Mouse (Mus musculus): ENCODE measurements at regions not wholly inside any gene's neighbourhood (a gene's known extent, or its start where the extent isn't known, plus 50 kb on each side); places are given as distances from the start of the nearest gene placed in this dataset.
A peak's percentile ranks its signal among the peaks of the same experiment; 100 is the strongest.

DNA sequence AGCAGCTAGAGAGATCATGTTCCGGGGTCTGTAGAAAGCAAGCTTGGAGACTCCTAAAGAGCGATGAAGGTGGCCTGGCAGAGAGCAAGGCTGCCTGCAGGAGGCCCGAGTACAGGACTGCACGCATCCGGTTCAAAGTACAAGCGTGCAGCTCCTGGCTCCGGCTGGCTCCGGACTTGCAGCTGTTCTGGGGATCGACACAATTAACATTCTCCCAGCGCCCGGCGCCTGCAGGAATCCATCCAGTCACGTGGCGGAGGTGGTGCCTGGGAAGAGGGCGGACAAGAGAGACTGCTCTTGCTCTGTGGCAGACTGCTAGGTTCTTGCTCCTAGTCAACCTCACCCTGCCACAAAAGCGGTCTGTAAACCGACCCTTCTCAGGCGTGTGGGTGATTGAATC is 86.9 kb downstream of the Bdh1 start:
- peak; percentile 82 for ATAC-seq
- peak overlapping the region; percentile 52 for H3K4me2 ChIP-seq (replicated peaks; ENCODE audit: low read depth)
- peaks cover 7% of the 10 kb centered on the region for H3K4me1 ChIP-seq (replicated peaks; ENCODE audit: control insufficient read depth, insufficient read depth, low read length)
- TF ChIP-seq CTCF (IDR thresholded peaks at IDR 0.05; ENCODE audit: low read depth), result peak; percentile 61
- no peaks in the 10 kb centered on the region for H3K9me3 ChIP-seq (ENCODE audit: control insufficient read depth)
- WGBS, result under 1% methylated on average over 18 of the region's 18 CpGs
- peak overlapping the region; percentile 82 for H3K27ac ChIP-seq (ENCODE audit: low read depth, low read length)
- H3K9ac ChIP-seq (ENCODE audit: low read depth, low read length), result 0 out of 2 replicates have a peak overlapping the region, but pooled peaks have one; percentile 22
- H3K4me3 ChIP-seq (ENCODE audit: low read depth, low read length), result no peak overlapping the region
- no peaks in the 10 kb centered on the region for H3K36me3 ChIP-seq (ENCODE audit: control insufficient read depth, insufficient read depth)
- no peaks in the 10 kb centered on the region for H3K27me3 ChIP-seq (replicated peaks; ENCODE audit: control insufficient read depth, insufficient read depth, low read length)

DNA sequence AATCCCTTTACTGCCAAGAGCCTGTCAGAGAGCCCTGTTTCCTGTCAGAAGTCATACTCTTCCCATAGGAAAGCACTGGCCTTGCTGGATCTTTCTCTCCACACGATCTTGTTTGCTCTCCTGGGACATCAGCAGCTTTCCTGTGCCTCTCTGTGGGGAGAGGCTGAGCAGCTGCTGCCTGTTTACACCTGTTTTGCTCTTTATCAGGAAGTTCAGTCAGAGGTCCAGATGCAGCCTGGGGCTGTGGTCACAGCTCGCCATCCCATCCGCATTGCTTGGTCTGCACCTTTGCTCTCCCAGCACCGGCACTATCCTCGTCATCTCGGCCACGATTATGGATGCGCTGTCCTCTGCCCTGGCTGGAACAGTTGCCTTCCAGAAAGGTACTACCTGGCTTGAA is 88.0 kb downstream of the Bdh1 start:
- no peak for ATAC-seq
- Histone ChIP-seq H3K36me3 (ENCODE audit: control insufficient read depth, insufficient read depth) (no peaks in the 10 kb centered on the region), H3K4me1 (replicated peaks; ENCODE audit: control insufficient read depth, insufficient read depth, low read length) (peaks cover 7% of the 10 kb centered on the region), H3K4me2 (replicated peaks; ENCODE audit: low read depth) (no peak overlapping the region), H3K27me3 (replicated peaks; ENCODE audit: control insufficient read depth, insufficient read depth, low read length) (no peaks in the 10 kb centered on the region), H3K27ac (ENCODE audit: low read depth, low read length) (no peak overlapping the region), H3K4me3 (ENCODE audit: low read depth, low read length) (no peak overlapping the region), H3K9ac (ENCODE audit: low read depth, low read length) (no peak overlapping the region), H3K9me3 (ENCODE audit: control insufficient read depth) (no peaks in the 10 kb centered on the region)
- TF ChIP-seq CTCF (IDR thresholded peaks at IDR 0.05; ENCODE audit: low read depth), result no peak
- 55% methylated on average over 8 of the region's 8 CpGs for WGBS

DNA sequence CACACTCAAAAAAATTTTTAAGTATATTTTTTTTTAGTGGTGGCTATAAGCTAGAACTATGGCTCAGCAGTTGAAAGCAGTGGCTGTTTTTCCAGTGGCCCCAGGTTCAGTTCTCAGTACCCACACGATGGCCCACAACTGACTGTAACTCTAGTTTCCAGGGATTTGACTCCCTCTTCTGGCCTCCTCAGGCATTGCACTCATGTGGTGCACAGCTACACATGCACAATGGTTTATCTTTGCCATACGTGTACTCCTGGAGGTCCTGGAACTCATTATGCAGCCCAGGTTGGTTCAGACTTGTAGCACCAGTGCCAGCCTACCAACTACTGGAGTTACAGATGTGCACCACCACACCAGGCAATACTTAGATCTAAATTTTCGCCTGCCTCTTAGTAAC is 96.7 kb downstream of the Bdh1 start:
- no peak overlapping the region for H3K4me2 ChIP-seq (replicated peaks; ENCODE audit: low read depth)
- H3K4me3 ChIP-seq (ENCODE audit: low read depth, low read length), result no peak overlapping the region
- TF ChIP-seq CTCF (IDR thresholded peaks at IDR 0.05; ENCODE audit: low read depth), result peak; percentile 26; the same call in 1 of the 2 replicates
- no peak overlapping the region for H3K27ac ChIP-seq (ENCODE audit: low read depth, low read length)
- H3K9ac ChIP-seq (ENCODE audit: low read depth, low read length), result no peak overlapping the region
- no peaks in the 10 kb centered on the region for H3K27me3 ChIP-seq (replicated peaks; ENCODE audit: control insufficient read depth, insufficient read depth, low read length)
- H3K36me3 ChIP-seq (ENCODE audit: control insufficient read depth, insufficient read depth), result no peaks in the 10 kb centered on the region
- WGBS, result 93% methylated on average over 3 of the region's 3 CpGs
- no peaks in the 10 kb centered on the region for H3K4me1 ChIP-seq (replicated peaks; ENCODE audit: control insufficient read depth, insufficient read depth, low read length)
- H3K9me3 ChIP-seq (ENCODE audit: control insufficient read depth), result no peaks in the 10 kb centered on the region
- ATAC-seq, result no peak

DNA sequence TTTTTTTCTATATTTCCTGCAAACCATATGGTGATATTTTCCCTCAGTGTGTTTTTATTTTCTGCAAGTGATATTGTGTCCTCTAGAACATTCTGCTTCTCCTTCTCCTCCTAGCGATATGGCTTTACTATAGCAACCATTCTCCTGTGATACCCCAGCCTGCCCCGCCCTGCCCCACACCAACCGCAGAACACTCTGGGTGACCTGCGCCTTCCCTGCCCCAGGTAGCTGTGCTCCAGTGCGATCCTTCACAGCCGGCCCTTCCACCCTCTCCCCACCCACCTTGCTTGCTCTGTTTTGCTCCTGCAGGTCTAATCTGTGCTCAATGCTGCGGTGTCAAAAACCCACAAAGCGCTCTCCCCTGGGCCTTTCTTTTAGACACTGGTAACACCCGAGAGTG is 98.0 kb downstream of the Bdh1 start:
- TF ChIP-seq CTCF (IDR thresholded peaks at IDR 0.05; ENCODE audit: low read depth), result no peak
- H3K4me1 ChIP-seq (replicated peaks; ENCODE audit: control insufficient read depth, insufficient read depth, low read length), result no peaks in the 10 kb centered on the region
- no peak overlapping the region for H3K4me2 ChIP-seq (replicated peaks; ENCODE audit: low read depth)
- no peaks in the 10 kb centered on the region for H3K27me3 ChIP-seq (replicated peaks; ENCODE audit: control insufficient read depth, insufficient read depth, low read length)
- no peak overlapping the region for H3K4me3 ChIP-seq (ENCODE audit: low read depth, low read length)
- no peaks in the 10 kb centered on the region for H3K36me3 ChIP-seq (ENCODE audit: control insufficient read depth, insufficient read depth)
- no peaks in the 10 kb centered on the region for H3K9me3 ChIP-seq (ENCODE audit: control insufficient read depth)
- no peak for ATAC-seq
- H3K27ac ChIP-seq (ENCODE audit: low read depth, low read length), result no peak overlapping the region
- no peak overlapping the region for H3K9ac ChIP-seq (ENCODE audit: low read depth, low read length)
- 67% methylated on average over 9 of the region's 9 CpGs for WGBS

DNA sequence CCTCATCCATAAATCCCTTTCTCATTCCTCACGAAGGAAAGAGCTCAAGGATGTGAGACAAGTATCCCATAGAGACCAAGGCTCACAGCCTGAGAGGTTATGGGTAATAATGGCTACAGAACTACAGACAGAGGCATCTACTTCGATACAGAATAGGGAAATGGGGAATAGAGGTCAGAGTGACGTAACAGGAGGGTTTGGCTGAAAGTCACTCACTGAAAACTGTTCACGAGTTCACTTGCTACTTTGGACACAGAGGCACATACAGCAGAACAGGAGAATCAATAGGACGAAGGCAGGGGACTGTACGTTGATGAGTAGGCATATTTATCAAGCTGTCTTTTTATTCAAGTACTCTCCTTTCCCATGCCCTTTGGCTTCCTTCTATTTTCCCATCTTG is 99.7 kb downstream of the Bdh1 start:
- no peaks in the 10 kb centered on the region for H3K4me1 ChIP-seq (replicated peaks; ENCODE audit: control insufficient read depth, insufficient read depth, low read length)
- no peaks in the 10 kb centered on the region for H3K27me3 ChIP-seq (replicated peaks; ENCODE audit: control insufficient read depth, insufficient read depth, low read length)
- H3K9ac ChIP-seq (ENCODE audit: low read depth, low read length), result no peak overlapping the region
- H3K4me2 ChIP-seq (replicated peaks; ENCODE audit: low read depth), result no peak overlapping the region
- H3K27ac ChIP-seq (ENCODE audit: low read depth, low read length), result no peak overlapping the region
- WGBS, result 55% methylated on average over 6 of the region's 6 CpGs
- no peak for ATAC-seq
- H3K4me3 ChIP-seq (ENCODE audit: low read depth, low read length), result no peak overlapping the region
- no peak for TF ChIP-seq CTCF (IDR thresholded peaks at IDR 0.05; ENCODE audit: low read depth)
- no peaks in the 10 kb centered on the region for H3K9me3 ChIP-seq (ENCODE audit: control insufficient read depth)
- no peaks in the 10 kb centered on the region for H3K36me3 ChIP-seq (ENCODE audit: control insufficient read depth, insufficient read depth)

DNA sequence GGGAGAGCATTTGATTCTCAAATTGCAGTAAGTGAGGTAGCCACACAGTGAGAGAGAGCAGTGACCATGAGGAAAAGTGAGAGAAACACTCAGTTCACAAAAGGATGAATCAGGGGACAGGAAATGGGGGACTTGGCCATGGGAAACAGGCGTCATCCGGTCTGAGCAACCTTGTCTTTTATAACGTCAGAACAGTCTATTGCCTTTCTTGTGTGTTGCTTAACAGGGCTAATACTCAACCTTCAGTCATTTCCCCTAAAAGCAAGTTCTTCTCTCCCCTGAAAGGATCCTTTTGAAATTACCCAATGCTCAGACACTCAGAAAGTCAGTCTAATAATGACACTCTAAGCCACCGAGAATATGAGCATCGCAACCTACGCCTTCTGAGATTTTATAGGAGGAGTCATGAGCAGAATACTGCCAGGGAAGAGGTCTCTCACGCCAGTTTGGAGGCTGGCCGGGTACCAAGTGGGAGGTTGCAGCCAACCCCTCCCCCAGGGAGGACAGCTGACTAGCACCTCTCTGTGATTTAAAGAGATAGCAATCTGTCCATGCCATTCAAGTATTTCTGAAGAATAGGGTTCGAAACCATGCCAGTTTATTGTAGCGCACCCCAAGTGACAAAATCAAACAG is 104.7 kb downstream of the Bdh1 start:
- no peaks in the 10 kb centered on the region for H3K9me3 ChIP-seq (ENCODE audit: control insufficient read depth)
- ATAC-seq, result no peak
- H3K27ac ChIP-seq (ENCODE audit: low read depth, low read length), result no peak overlapping the region
- H3K9ac ChIP-seq (ENCODE audit: low read depth, low read length), result no peak overlapping the region
- no peak overlapping the region for H3K4me2 ChIP-seq (replicated peaks; ENCODE audit: low read depth)
- no peaks in the 10 kb centered on the region for H3K36me3 ChIP-seq (ENCODE audit: control insufficient read depth, insufficient read depth)
- no peak overlapping the region for H3K4me3 ChIP-seq (ENCODE audit: low read depth, low read length)
- H3K4me1 ChIP-seq (replicated peaks; ENCODE audit: control insufficient read depth, insufficient read depth, low read length), result no peaks in the 10 kb centered on the region
- TF ChIP-seq CTCF (IDR thresholded peaks at IDR 0.05; ENCODE audit: low read depth), result no peak
- 65% methylated on average over 10 of the region's 10 CpGs for WGBS
- no peaks in the 10 kb centered on the region for H3K27me3 ChIP-seq (replicated peaks; ENCODE audit: control insufficient read depth, insufficient read depth, low read length)
